Mouse (Mus musculus) CD4-positive naive resting alpha-beta T cell, adult 57 days (primary cell): ENCODE data around the gene Olfr572. TPM values are rescaled to one million over a fixed set of nuclear protein-coding genes. Genes with fewer than 3 reads are reported as not detected.

ENCODE experiments used
- total RNA-seq: library from RNA; stranded (reverse); gene quantifications from one replicate; pipeline ENCODE4 v1.2.4, GENCODE M21; 2023

The Olfr572 gene
- not detected for total RNA-seq

DNA sequence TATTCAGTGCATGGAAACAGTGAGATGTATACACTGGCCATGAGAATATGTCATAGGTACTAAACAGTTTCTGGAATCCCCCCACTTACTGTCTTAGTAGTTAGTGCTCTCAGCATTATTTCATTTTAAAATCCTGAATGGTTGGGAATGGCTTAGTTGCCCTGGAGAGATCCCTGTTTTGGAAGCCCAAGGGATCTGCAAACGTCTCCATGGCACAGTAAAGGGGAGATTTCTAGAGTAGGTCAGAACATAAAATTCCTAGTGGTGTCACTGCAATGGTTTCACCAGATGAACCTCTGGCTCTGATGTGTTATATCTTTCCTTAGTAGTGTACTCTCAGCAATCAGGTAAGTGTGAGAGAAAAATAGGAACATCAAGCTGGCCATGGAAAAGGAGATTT, at the start of gene Olfr572:
Olfr572 (plus strand) TSS at position 301 of the 400 bp plus-strand sequence.

DNA sequence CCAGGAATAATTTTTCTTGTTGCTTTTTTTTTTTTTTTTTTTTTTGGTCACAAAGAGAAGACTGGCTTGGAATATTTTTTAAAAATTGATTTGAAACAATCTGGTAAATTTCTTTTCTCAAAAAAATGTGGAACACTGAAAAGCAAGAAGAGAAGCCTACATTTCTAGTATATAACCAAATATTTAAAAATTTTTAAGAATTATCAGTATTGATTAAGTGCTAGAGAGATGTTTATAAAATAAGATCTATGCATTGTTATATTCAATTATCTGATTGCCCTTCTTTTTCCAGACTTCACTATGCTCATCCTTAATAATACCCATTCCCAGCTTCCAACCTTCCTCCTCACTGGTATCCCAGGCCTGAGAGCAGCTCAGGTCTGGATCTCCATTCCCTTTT, 47.4 kb upstream of the Olfr572 start, which contains the start of gene Olfr568:
Olfr568 (plus strand) TSS at position 301 of the 400 bp plus-strand sequence.

DNA sequence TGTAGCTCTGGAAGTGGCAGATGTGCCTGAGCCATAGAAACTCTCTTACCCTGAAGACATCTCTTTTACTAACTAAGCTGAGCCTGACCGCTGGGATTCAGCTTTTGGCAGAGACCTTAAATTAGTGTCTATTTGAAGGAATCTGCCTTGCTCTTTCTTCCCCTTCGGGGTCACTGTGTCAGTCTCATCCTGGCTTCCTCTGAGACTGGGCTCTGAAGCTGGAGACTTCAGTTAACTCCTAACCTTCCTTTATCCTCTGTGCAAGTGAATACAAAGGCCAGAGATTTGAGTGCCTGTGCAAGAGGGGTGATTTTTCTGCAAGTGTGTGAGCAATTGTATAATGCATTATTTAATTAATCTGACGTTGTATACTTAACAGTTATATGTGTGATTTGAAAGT, 33.4 kb upstream of the Olfr572 start, which contains the start of gene Olfr569:
Olfr569 (minus strand) TSS at position 101 of the 400 bp plus-strand sequence.

DNA sequence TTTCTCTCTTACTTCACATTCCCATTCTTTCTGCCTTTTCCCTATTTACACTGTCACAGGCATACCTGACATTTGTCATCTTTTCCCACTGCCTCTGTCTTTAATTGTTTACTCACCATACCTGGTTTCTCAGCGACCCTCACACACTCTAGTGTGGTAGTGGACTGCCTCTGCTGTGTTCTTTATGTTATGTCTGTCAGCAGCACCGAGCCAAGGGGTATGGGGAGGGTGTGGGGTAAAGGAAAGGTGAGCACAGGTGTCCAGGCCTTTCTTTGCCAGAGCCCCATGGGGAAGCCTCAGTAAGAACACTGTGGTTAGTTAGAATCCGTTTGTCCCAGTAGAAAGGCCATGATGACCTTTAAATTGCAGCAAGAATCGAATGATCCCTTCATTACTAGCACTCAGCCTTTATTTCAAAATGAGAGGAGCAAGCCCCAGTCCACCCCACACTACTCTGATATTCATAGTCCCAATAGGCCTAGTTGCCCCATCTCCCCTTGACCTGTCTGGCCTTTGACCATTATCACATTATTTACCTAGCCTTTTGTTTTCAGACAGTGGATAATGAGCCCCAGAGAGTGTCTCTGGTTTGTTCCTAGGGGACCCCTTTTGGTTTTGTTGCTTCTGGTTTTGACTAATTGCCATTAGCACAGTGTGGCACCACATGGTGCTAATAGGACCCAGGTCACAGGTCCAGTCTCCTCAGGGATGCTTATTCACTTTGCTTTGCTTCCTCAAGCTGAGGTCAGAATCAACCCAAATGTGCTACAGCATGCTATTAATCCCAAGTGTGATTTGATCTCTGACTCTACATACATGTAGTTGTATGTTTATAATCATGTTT, 7.0 kb upstream of the Olfr572 start, which contains the start of gene Olfr571:
Olfr571 (minus strand) TSS at position 505 of the 844 bp plus-strand sequence.

DNA sequence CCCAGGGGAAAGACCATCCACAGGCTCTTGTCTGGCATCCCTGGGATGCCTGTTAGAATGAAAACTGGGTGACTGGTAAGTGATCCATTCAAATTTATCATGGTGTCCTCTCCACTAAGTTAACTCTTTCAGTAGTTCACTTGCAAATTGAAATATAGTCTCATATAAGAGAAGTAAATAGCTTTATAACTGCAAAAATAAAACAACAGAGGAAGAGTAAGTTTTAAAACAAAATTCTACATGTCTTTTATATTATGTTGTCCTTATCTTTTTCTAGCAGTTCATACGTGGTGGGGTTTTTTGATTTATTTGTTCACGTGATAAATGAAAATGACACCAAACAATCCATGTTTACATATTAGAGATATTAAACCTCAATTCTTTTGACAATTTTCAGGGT, 18.3 kb downstream of the Olfr572 start, which contains the start of gene Olfr573-ps1:
Olfr573-ps1 (minus strand) TSS at position 101 of the 400 bp plus-strand sequence.

DNA sequence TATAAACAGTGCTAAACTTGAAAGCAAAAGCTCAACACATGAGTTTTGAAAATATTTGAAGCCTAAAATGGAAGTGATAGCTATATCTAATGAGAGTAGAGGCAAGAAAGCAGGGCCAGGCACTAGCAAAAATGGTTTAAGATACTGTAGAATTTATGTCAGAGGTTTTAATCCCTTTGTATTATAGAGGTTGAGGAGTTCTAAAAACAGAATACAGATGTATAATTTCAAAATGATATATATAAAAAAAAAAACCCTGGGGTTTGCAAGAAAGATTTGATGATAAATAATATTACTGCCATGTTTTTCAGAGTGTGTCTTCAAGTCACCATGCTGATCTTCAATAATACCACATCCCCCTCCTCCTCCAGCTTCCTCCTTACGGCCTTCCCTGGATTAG, 24.0 kb downstream of the Olfr572 start, which contains the start of gene Olfr574:
Olfr574 (plus strand) TSS at position 301 of the 400 bp plus-strand sequence.

DNA sequence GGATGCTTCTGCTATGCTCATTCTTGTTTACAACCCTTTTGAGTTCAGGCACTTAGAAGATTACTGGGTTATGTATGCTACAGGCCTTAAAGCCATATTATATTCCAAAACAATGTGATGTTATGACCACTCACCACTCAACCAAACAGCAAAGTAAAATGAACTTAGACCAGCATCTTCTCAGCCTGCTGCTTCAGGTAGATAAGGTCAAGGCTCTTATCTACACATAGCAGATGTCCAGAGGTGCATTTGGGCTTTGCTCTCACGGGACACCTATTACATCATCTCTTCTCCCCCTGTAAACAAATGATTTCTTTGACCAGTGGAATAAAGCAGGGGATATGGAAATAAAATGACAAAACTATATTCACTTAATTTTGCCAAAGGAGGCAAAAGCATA, 34.4 kb downstream of the Olfr572 start, which contains the start of gene Olfr575:
Olfr575 (minus strand) TSS at position 183 of the 400 bp plus-strand sequence.

DNA sequence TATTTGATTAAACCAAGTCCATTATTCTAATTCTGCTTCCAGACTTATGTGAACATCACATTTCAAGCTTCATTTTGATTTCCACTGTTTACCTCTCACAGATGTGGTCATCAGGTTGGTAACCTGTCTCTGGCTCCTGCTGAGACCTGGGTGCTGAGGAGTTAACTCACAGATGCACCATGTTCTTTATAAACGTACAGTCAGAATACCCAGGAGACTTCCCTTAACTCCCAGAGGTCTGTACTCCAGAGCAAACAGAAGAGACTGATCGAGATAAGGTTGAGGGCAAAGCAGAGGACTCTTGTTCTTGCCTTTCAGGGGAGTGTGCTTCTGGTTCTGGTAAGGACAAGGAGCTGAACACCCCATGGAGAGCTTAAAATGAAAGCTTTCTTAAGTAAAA, 38.2 kb downstream of the Olfr572 start, which contains the start of gene Olfr576:
Olfr576 (plus strand) TSS at position 301 of the 400 bp plus-strand sequence.

DNA sequence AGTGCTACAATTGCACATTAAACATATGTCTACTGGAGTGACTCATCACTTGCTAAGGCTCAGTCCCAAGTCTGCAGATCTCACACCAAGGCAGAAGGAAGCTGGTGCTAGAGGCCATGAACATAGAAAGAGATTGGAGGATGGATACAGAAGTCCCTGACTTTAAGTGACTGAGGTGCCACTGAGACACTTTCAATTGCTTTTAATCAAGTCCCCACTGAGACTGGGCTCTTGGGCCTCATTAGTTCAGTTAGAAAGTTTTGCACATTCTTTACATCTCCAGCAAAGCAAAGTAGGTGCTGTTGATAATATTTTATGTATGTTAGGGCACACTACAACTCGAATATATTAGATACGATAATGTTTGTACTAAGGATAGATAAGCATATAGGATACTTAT, 51.6 kb downstream of the Olfr572 start, which contains the start of gene Olfr577:
Olfr577 (minus strand) TSS at position 101 of the 400 bp plus-strand sequence.

Other genes starting within 250 kb of the Olfr572 start
- 11.6 TPM for gene Trim68, start 237.1 kb upstream of the Olfr572 start, total RNA-seq
- not detected for gene Olfr557, start 228.5 kb upstream of the Olfr572 start, total RNA-seq
- not detected for gene Olfr558, start 222.2 kb upstream of the Olfr572 start, total RNA-seq
- gene Olfr33, start 205.3 kb upstream of the Olfr572 start, total RNA-seq: not detected
- gene Olfr559, start 196.9 kb upstream of the Olfr572 start, total RNA-seq: not detected
- gene Olfr560, start 165.0 kb upstream of the Olfr572 start, total RNA-seq: not detected
- not detected for gene Olfr78, start 164.9 kb upstream of the Olfr572 start, total RNA-seq
- not detected for gene Olfr561, start 153.2 kb upstream of the Olfr572 start, total RNA-seq
- not detected for gene Olfr564, start 120.9 kb upstream of the Olfr572 start, total RNA-seq
- not detected for gene Olfr566, start 65.6 kb upstream of the Olfr572 start, total RNA-seq
- not detected for gene Olfr568, start 47.3 kb upstream of the Olfr572 start, total RNA-seq
- not detected for gene Olfr569, start 33.5 kb upstream of the Olfr572 start, total RNA-seq
- not detected for gene Olfr570, start 29.8 kb upstream of the Olfr572 start, total RNA-seq
- not detected for gene Olfr571, start 6.9 kb upstream of the Olfr572 start, total RNA-seq
- gene Olfr573-ps1, start 18.2 kb downstream of the Olfr572 start, total RNA-seq: not detected
- gene Olfr574, start 24.1 kb downstream of the Olfr572 start, total RNA-seq: not detected
- gene Olfr575, start 34.4 kb downstream of the Olfr572 start, total RNA-seq: not detected
- not detected for gene Olfr576, start 38.3 kb downstream of the Olfr572 start, total RNA-seq
- gene Olfr577, start 51.5 kb downstream of the Olfr572 start, total RNA-seq: not detected
- not detected for gene Olfr578, start 64.9 kb downstream of the Olfr572 start, total RNA-seq
- gene Olfr582, start 113.6 kb downstream of the Olfr572 start, total RNA-seq: not detected
- not detected for gene Olfr583, start 126.9 kb downstream of the Olfr572 start, total RNA-seq
- not detected for gene Olfr584, start 157.5 kb downstream of the Olfr572 start, total RNA-seq
- not detected for gene Olfr585, start 173.3 kb downstream of the Olfr572 start, total RNA-seq
- not detected for gene Olfr586, start 201.2 kb downstream of the Olfr572 start, total RNA-seq
- gene Olfr588-ps1, start 216.5 kb downstream of the Olfr572 start, total RNA-seq: not detected
- not detected for gene Olfr589, start 231.9 kb downstream of the Olfr572 start, total RNA-seq